Mouse (Mus musculus): Measurements from ENCODE around the gene Ece1. TPM values are rescaled to one million over a fixed set of nuclear protein-coding genes. Genes with fewer than 3 reads are reported as not detected.
"Not testable (repeated sequence)": the region's sequence is repeated elsewhere in the genome, so short reads cannot be mapped to it uniquely, and the experiment has no call there.

The Ece1 gene
- polyA plus RNA-seq, 1 experiment from 2014 or later, result 39.0 TPM

DNA sequence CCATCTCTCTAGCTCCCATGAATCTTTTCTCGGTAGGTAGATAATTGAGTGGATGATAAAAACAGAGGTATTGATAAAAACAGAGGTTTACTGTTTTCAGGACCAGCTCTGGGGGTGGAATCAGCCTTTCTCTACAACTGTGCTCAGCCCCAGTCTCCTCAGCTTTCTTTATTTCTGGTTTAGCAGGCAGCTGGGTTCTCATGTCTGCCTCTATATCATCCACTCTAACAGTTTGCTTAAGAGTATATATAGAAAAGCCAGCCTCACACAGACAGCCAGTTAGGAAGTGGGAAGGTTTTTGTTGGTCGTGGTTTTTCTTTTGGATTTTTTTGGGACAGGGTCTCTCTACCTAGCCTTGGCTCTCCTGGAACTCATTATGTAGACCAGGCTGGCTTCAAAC lies 92.1 kb downstream of the Ece1 start:
- Histone ChIP-seq H3K27me3 (no peaks in the 10 kb centered on the region), H3K4me1 (no peaks in the 10 kb centered on the region), H3K9ac (no peak overlapping the region), H3K27ac (no peak overlapping the region), H3K36me3 (peaks cover 80% of the 10 kb centered on the region), H3K4me3 (no peak overlapping the region), H3K9me3 (no peaks in the 10 kb centered on the region), H3K4me2 (no peak overlapping the region)
- ATAC-seq (ENCODE audit: insufficient number of reproducible peaks, low FRiP score, low TSS enrichment, low read depth), result no peak
- WGBS, result 88% methylated on average over 2 of the region's 2 CpGs

DNA sequence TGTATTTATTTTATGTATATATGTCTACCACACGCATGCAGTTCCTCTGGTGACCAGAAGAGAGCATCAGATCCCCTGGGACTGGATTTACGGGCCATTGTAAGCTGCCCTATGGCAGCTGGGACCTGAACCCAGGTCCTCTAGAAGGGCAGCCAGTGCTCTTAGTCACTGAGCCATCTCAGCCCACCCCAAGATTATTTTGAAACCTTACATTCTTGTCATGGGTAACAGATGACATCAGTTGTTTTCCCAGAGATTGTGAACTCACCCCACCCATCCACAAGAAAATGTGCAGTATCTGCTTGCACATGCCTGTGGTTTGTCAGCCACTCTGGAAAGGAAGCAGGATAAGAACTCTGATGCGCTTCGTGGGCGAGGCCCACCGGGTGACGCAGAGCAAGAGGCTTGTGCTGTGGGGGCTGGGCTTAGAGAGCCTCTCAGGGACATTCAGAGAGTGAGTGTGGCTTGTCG lies 92.9 kb downstream of the Ece1 start:
- WGBS, result 67% methylated on average over 8 of the region's 8 CpGs
- Histone ChIP-seq H3K9me3 (no peaks in the 10 kb centered on the region), H3K4me1 (no peaks in the 10 kb centered on the region), H3K4me2 (no peak overlapping the region), H3K27me3 (no peaks in the 10 kb centered on the region), H3K9ac (no peak overlapping the region), H3K36me3 (peaks cover 80% of the 10 kb centered on the region), H3K27ac (no peak overlapping the region), H3K4me3 (no peak overlapping the region)
- peak; percentile 54; the same call in 1 of the 2 replicates for ATAC-seq (ENCODE audit: insufficient number of reproducible peaks, low FRiP score, low TSS enrichment, low read depth)

DNA sequence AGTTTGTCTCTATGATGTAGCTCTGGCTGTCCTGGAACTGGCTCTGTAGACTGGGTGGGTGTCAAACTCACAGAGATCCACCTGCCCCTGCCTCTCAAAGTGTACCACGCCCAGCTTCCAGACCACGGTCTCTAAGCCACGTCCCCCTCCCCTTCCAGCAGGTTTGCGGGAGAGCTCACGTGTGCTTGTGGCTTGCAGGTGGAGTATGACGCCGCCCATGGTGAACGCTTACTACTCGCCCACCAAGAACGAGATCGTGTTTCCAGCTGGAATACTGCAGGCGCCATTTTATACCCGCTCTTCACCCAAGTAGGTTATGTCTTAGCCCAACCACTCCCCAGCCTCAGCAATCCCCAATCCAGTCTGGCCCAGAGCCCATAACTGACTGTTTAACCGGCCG lies 94.2 kb downstream of the Ece1 start:
- Histone ChIP-seq H3K27me3 (no peaks in the 10 kb centered on the region), H3K4me1 (no peaks in the 10 kb centered on the region), H3K36me3 (peaks cover 81% of the 10 kb centered on the region), H3K9ac (no peak overlapping the region), H3K4me3 (no peak overlapping the region), H3K27ac (no peak overlapping the region), H3K4me2 (no peak overlapping the region), H3K9me3 (no peaks in the 10 kb centered on the region)
- WGBS, result 94% methylated on average over 15 of the region's 15 CpGs
- no peak for ATAC-seq (ENCODE audit: insufficient number of reproducible peaks, low FRiP score, low TSS enrichment, low read depth)

GRCm38 (mm10) chr4:137959889-137960665 lies 98.0 kb downstream of the Ece1 start:
- Histone ChIP-seq H3K9me3 (no peaks in the 10 kb centered on the region), H3K4me3 (no peak overlapping the region), H3K27ac (no peak overlapping the region), H3K4me1 (no peaks in the 10 kb centered on the region), H3K27me3 (no peaks in the 10 kb centered on the region), H3K36me3 (peaks cover 93% of the 10 kb centered on the region), H3K4me2 (no peak overlapping the region), H3K9ac (no peak overlapping the region)
- 86% methylated on average over 13 of the region's 13 CpGs for WGBS
- ATAC-seq (ENCODE audit: insufficient number of reproducible peaks, low FRiP score, low TSS enrichment, low read depth), result no peak

DNA sequence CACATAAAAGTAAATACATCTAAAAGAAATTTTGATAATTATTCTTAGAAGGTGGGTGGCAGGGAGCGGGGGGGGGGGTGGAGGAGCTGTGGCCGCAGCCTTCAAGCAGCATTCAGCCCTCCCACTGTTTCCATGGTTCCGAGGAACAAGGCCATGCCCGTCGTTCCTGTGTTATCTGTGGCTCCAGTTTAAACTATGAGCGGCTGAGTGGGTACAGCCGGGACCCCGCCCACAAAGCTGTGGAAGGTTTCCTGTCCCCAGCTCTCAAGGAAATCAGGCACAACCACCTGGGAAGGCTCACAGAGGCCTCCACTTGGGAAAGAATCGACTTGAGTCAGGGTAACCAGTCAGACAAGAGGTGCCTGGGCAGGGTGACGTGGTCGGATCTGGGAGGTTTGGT lies 98.7 kb downstream of the Ece1 start:
- 83% methylated on average over 11 of the region's 11 CpGs for WGBS
- no peak for ATAC-seq (ENCODE audit: insufficient number of reproducible peaks, low FRiP score, low TSS enrichment, low read depth)
- H3K4me2 ChIP-seq, result no peak overlapping the region
- H3K9ac ChIP-seq, result no peak overlapping the region
- no peaks in the 10 kb centered on the region for H3K9me3 ChIP-seq
- H3K27ac ChIP-seq, result no peak overlapping the region
- H3K36me3 ChIP-seq, result peaks cover 86% of the 10 kb centered on the region
- no peaks in the 10 kb centered on the region for H3K4me1 ChIP-seq
- H3K4me3 ChIP-seq, result no peak overlapping the region
- H3K27me3 ChIP-seq, result no peaks in the 10 kb centered on the region

GRCm38 (mm10) chr4:137962643-137963350 lies 100.8 kb downstream of the Ece1 start:
- no peaks in the 10 kb centered on the region for H3K9me3 ChIP-seq
- H3K4me3 ChIP-seq, result no peak overlapping the region
- H3K27me3 ChIP-seq, result no peaks in the 10 kb centered on the region
- H3K4me2 ChIP-seq, result no peak overlapping the region
- 91% methylated on average over 20 of the region's 20 CpGs for WGBS
- no peaks in the 10 kb centered on the region for H3K4me1 ChIP-seq
- peaks cover 75% of the 10 kb centered on the region for H3K36me3 ChIP-seq
- H3K9ac ChIP-seq, result no peak overlapping the region
- ATAC-seq (ENCODE audit: insufficient number of reproducible peaks, low FRiP score, low TSS enrichment, low read depth), result no peak
- H3K27ac ChIP-seq, result no peak overlapping the region

DNA sequence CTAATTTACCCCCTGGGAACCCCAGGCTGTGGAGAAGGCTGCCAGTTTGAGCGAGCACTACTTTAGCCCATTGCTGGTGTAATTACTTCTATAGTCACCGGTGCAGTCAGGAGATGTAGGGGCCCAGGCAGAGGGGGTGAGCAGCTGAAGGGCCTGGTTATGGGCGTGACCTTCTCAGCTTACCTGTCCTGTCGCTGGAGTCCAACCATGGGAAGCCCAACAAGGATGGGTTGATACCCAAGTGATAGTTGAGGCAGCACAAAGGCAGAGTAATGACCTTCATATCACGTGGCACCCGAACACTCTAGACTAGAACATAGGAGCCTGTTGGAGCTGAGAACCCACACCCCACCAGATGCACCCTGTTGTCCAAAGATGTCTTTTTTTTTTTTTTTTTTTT lies 101.4 kb downstream of the Ece1 start:
- no peaks in the 10 kb centered on the region for H3K27me3 ChIP-seq
- H3K4me2 ChIP-seq, result no peak overlapping the region
- H3K9me3 ChIP-seq, result no peaks in the 10 kb centered on the region
- H3K36me3 ChIP-seq, result peaks cover 70% of the 10 kb centered on the region
- no peak overlapping the region for H3K4me3 ChIP-seq
- no peak overlapping the region for H3K27ac ChIP-seq
- H3K4me1 ChIP-seq, result no peaks in the 10 kb centered on the region
- 85% methylated on average over 6 of the region's 6 CpGs for WGBS
- no peak overlapping the region for H3K9ac ChIP-seq
- ATAC-seq (ENCODE audit: insufficient number of reproducible peaks, low FRiP score, low TSS enrichment, low read depth), result no peak

- Histone ChIP-seq H3K4me1 (no peaks in the 10 kb centered on the region), H3K27ac (no peak overlapping the region), H3K9me3 (no peaks in the 10 kb centered on the region), H3K36me3 (peaks cover 64% of the 10 kb centered on the region), H3K4me2 (no peak overlapping the region), H3K4me3 (no peak overlapping the region), H3K27me3 (no peaks in the 10 kb centered on the region), H3K9ac (no peak overlapping the region)
- ATAC-seq (ENCODE audit: insufficient number of reproducible peaks, low FRiP score, low TSS enrichment, low read depth), result no peak
- 76% methylated on average over 9 of the region's 9 CpGs for WGBS
Measured at GRCm38 (mm10) chr4:137963881-137964584, 102.0 kb downstream of the Ece1 start.

DNA sequence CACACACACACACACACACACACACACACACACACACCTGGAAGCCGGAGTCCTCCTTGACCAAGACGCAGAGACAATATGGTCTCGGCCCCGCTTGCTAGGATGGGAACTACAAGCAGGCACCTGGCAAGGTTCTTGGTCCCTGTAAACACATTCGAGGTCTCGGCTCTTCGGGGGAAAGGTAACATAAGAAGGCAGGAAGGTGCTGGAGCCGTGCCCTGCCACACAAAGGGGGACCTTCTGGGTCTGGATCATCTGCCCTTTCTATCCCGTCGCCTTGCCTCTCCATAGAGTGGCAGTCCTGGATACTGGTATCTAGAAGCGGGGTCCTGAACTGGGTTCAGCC lies 102.5 kb downstream of the Ece1 start:
- H3K4me1 ChIP-seq, result no peaks in the 10 kb centered on the region
- H3K36me3 ChIP-seq, result peaks cover 59% of the 10 kb centered on the region
- H3K9ac ChIP-seq, result no peak overlapping the region
- no peaks in the 10 kb centered on the region for H3K27me3 ChIP-seq
- H3K4me2 ChIP-seq, result no peak overlapping the region
- H3K4me3 ChIP-seq, result no peak overlapping the region
- H3K9me3 ChIP-seq, result no peaks in the 10 kb centered on the region
- WGBS, result 93% methylated on average over 11 of the region's 11 CpGs
- no peak for ATAC-seq (ENCODE audit: insufficient number of reproducible peaks, low FRiP score, low TSS enrichment, low read depth)
- no peak overlapping the region for H3K27ac ChIP-seq

DNA sequence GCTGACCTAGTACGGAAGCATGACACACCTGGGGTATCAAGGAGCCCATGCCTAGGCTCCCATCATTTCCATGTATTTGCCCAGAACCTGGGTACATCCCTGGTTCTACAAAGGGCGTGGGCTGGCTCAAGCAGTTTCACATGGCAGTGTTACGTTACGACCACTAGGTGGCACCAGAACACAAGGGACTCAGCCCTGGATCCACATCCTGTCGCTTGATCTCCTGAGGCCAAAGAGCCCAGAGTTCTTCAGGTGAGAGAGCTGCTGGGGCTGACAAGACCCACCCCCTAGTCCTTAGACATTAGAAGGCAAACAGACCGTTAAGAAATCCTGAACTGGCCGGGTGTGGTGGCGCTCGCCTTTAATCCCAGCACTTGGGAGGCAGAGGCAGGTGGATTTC lies 106.2 kb downstream of the Ece1 start:
- 11% methylated on average over 9 of the region's 9 CpGs for WGBS
- H3K9ac ChIP-seq, result no peak overlapping the region
- peaks cover 24% of the 10 kb centered on the region for H3K36me3 ChIP-seq
- no peak for ATAC-seq (ENCODE audit: insufficient number of reproducible peaks, low FRiP score, low TSS enrichment, low read depth)
- H3K4me2 ChIP-seq, result no peak overlapping the region
- H3K27ac ChIP-seq, result no peak overlapping the region
- H3K9me3 ChIP-seq, result no peaks in the 10 kb centered on the region
- H3K4me1 ChIP-seq, result no peaks in the 10 kb centered on the region
- no peaks in the 10 kb centered on the region for H3K27me3 ChIP-seq
- no peak overlapping the region for H3K4me3 ChIP-seq

DNA sequence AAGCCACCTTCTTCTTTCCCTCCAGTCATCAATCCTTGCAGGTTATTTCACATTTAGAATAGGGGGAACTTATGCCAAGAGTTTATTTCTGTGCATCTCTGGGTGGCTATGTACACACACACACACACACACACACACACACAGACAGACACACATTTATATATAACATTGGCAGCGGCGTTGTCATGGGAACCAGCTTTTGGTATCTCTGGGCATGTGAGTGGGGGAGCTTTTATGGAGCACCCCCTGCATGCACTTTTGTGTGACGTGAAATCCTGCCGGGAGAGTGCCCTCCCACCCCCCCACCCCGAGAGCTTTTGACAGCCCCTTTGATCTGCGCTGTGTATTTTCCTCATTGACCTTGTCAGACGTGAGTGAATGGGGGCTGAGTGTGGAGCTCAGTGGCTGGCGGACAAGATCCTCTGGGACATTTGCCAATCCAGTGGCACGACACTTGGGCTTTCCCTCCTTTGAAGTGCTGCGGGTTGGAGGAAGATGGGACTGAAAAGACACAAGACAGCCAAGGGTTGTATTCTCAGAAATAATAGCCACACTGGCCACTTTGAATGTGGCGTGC lies 108.7 kb downstream of the Ece1 start:
- not testable (repeated sequence) for H3K4me3 ChIP-seq; H3K9ac ChIP-seq; H3K4me1 ChIP-seq; H3K27ac ChIP-seq; H3K36me3 ChIP-seq; ATAC-seq (ENCODE audit: insufficient number of reproducible peaks, low FRiP score, low TSS enrichment, low read depth); H3K9me3 ChIP-seq; H3K27me3 ChIP-seq; H3K4me2 ChIP-seq
- WGBS, result no CpG with 5 or more reads among the region's 11 CpGs
